Mouse (Mus musculus) MEL (cell line): ENCODE data around the gene RPS10-NUDT3. TPM values are rescaled to one million over a fixed set of nuclear protein-coding genes. Genes with fewer than 3 reads are reported as not detected.

ENCODE experiments used
- DNase-seq: peaks from one replicate; pipeline ENCODE4 v3.0.0; 2011; ENCODE audit warnings: low read depth, low spot score
- H3K27ac ChIP-seq: 2 replicates; pipeline ENCODE4 v1.5.1; 2012; ENCODE audit warnings: low read depth, mild to moderate bottlenecking, control low read depth, low read length, moderate library complexity; ENCODE audit not compliant: control insufficient read depth
- H3K27me3 ChIP-seq, 2 experiments: fragments of 150-350 bp in 1 of 2; sonication (generic) in 1 of 2; 2 replicates each; pipeline ENCODE4 v1.6.1; 2012; ENCODE audit warnings: low read length in 2 of 2, mild to moderate bottlenecking in 2 of 2, improper control_type of control experiment in 1 of 2, moderate library complexity in 1 of 2; ENCODE audit not compliant: insufficient read depth in 2 of 2, control insufficient read depth in 1 of 2
- H3K36me3 ChIP-seq, 2 experiments: 2 replicates each; pipeline ENCODE4 v1.6.1; 2012 to 2014; ENCODE audit warnings: low read length in 2 of 2, improper control_type of control experiment in 1 of 2, inconsistent platforms in 1 of 2, mild to moderate bottlenecking in 1 of 2; ENCODE audit not compliant: insufficient read depth in 2 of 2, control insufficient read depth in 1 of 2
- H3K4me1 ChIP-seq, 2 experiments: fragments of 150-350 bp in 1 of 2; sonication (generic) in 1 of 2; 2 replicates each; pipeline ENCODE4 v1.6.1; 2012; ENCODE audit warnings: low read length in 2 of 2, improper control_type of control experiment in 1 of 2, mild to moderate bottlenecking in 1 of 2; ENCODE audit not compliant: insufficient read depth in 2 of 2, control insufficient read depth in 1 of 2
- H3K4me3 ChIP-seq, 2 experiments: fragments of 150-350 bp in 1 of 2; sonication (generic) in 1 of 2; 2 replicates each; pipeline ENCODE4 v1.5.1; 2012; ENCODE audit warnings: low read depth in 2 of 2, low read length in 2 of 2, mild to moderate bottlenecking in 2 of 2, moderate library complexity in 2 of 2, control low read depth in 1 of 2, improper control_type of control experiment in 1 of 2; ENCODE audit not compliant: control insufficient read depth in 1 of 2, insufficient read depth in 1 of 2
- H3K79me2 ChIP-seq: 2 replicates; pipeline ENCODE4 v1.6.1; 2012; ENCODE audit warnings: mild to moderate bottlenecking, low read length, moderate library complexity; ENCODE audit not compliant: control insufficient read depth, poor library complexity, insufficient read depth
- H3K9ac ChIP-seq: 2 replicates; pipeline ENCODE4 v1.6.1; 2012; ENCODE audit warnings: low read depth, mild to moderate bottlenecking, control low read depth, low read length, moderate library complexity; ENCODE audit not compliant: control insufficient read depth, poor library complexity, severe bottlenecking
- H3K9me3 ChIP-seq: fragments of 150-350 bp; sonication (generic); replicated peaks from 2 replicates; pipeline ENCODE4 v1.6.1; 2012; ENCODE audit warnings: mild to moderate bottlenecking, low read length, improper control_type of control experiment, moderate library complexity; ENCODE audit not compliant: insufficient read depth
- CHD2 ChIP-seq: IDR thresholded peaks from 2 replicates; pipeline ENCODE4 v1.6.1; 2011; ENCODE audit warnings: low read length, improper control_type of control experiment
- ELF1 ChIP-seq: IDR thresholded peaks from 2 replicates; pipeline ENCODE4 v1.6.1; 2014; ENCODE audit warnings: low read depth, mild to moderate bottlenecking, inconsistent platforms, low read length, improper control_type of control experiment, moderate library complexity
- EP300 ChIP-seq, 2 experiments: IDR thresholded peaks; 2 replicates each; pipeline ENCODE4 v1.6.1; 2011; ENCODE audit warnings: improper control_type of control experiment in 2 of 2, low read length in 2 of 2, low read depth in 1 of 2, mild to moderate bottlenecking in 1 of 2
- ETS1 ChIP-seq: IDR thresholded peaks from 2 replicates; pipeline ENCODE4 v1.6.1; 2012; ENCODE audit warnings: low read depth, mild to moderate bottlenecking, inconsistent platforms, low read length, improper control_type of control experiment, moderate library complexity
- GATA1 ChIP-seq: IDR thresholded peaks from 2 replicates; pipeline ENCODE4 v1.6.1; 2011; ENCODE audit warnings: low read depth, low read length, improper control_type of control experiment
- HCFC1 ChIP-seq: IDR thresholded peaks from 2 replicates; pipeline ENCODE4 v1.6.1; 2012; ENCODE audit warnings: low read depth, mild to moderate bottlenecking, inconsistent platforms, low read length, improper control_type of control experiment, moderate library complexity
- JUND ChIP-seq: IDR thresholded peaks from 2 replicates; pipeline ENCODE4 v1.6.1; 2011; ENCODE audit warnings: low read depth, mild to moderate bottlenecking, improper control_type of control experiment, low read length
- MXI1 ChIP-seq: IDR thresholded peaks from 2 replicates; pipeline ENCODE4 v1.6.1; 2011; ENCODE audit warnings: mild to moderate bottlenecking, low read depth, low read length, improper control_type of control experiment
- MYB ChIP-seq: IDR thresholded peaks from 2 replicates; pipeline ENCODE4 v1.6.1; 2011; ENCODE audit warnings: mild to moderate bottlenecking, low read depth, low read length, improper control_type of control experiment
- NELFE ChIP-seq: IDR thresholded peaks from 2 replicates; pipeline ENCODE4 v1.6.1; 2011; ENCODE audit warnings: low read depth, low read length, improper control_type of control experiment
- RAD21 ChIP-seq: IDR thresholded peaks from 2 replicates; pipeline ENCODE4 v1.6.1; 2011; ENCODE audit warnings: mild to moderate bottlenecking, low read depth, low read length, improper control_type of control experiment
- RCOR1 ChIP-seq: IDR thresholded peaks from 2 replicates; pipeline ENCODE4 v1.6.1; 2012; ENCODE audit warnings: low read depth, mild to moderate bottlenecking, inconsistent platforms, low read length, improper control_type of control experiment
- SIN3A ChIP-seq: IDR thresholded peaks from 2 replicates; pipeline ENCODE4 v1.6.1; 2012; ENCODE audit warnings: low read length, improper control_type of control experiment, inconsistent platforms
- TAL1 ChIP-seq: IDR thresholded peaks from 2 replicates; pipeline ENCODE4 v1.6.1; 2012; ENCODE audit warnings: mild to moderate bottlenecking, inconsistent platforms, low read length, moderate library complexity, mixed read lengths
- TCF12 ChIP-seq: IDR thresholded peaks from 2 replicates; pipeline ENCODE4 v1.6.1; 2014; ENCODE audit warnings: low read depth, mild to moderate bottlenecking, inconsistent platforms, low read length, improper control_type of control experiment, moderate library complexity
- USF2 ChIP-seq, 2 experiments: IDR thresholded peaks; 2 replicates each; pipeline ENCODE4 v1.6.1; 2011 to 2012; ENCODE audit warnings: improper control_type of control experiment in 2 of 2, low read length in 2 of 2, borderline replicate concordance in 1 of 2, inconsistent platforms in 1 of 2, low read depth in 1 of 2, mild to moderate bottlenecking in 1 of 2; ENCODE audit not compliant: insufficient read depth in 1 of 2
- polyA plus RNA-seq, 2 experiments: library from polyadenylated mRNA; stranded (reverse) in 1 of 2; unstranded in 1 of 2; fragments of >175 nt in 1 of 2; fragments of >200 nt in 1 of 2; gene quantifications; 2 replicates each; pipeline versions ENCODE4 v1.2.1 to v1.2.4; 2012; ENCODE audit warnings: low replicate concordance in 2 of 2, low read depth in 1 of 2; ENCODE audit not compliant: insufficient read length in 2 of 2, insufficient read depth in 1 of 2, missing spikeins in 1 of 2
- total RNA-seq: library from RNA; depleted of rRNA; stranded (reverse); fragments of 300-350 nt; gene quantifications from 2 replicates; pipeline ENCODE4 v1.2.3, GENCODE M21; 2012

The RPS10-NUDT3 gene
- total and polyA plus RNA-seq, 3 experiments, result 37.3 TPM; not detected in 2

- no peak for DNase-seq
- Histone ChIP-seq H3K4me3 (no peak overlapping the region), H3K9ac (no peak overlapping the region), H3K79me2 (no peaks in the 10 kb centered on the region), H3K27ac (no peak overlapping the region), H3K4me1 (no peaks in the 10 kb centered on the region), H3K36me3 (no peaks in the 10 kb centered on the region), H3K9me3 (no peaks in the 10 kb centered on the region), H3K27me3 (no peaks in the 10 kb centered on the region)
- TF ChIP-seq EP300 (IDR thresholded peaks at IDR 0.05; ENCODE audit: low read depth in 1 of 2, low read length in 2 of 2), result no peak
- peak; percentile 37 for TF ChIP-seq TAL1
Observed at GRCm38 (mm10) chr17:27573772-27574320, 61.2 kb downstream of the RPS10-NUDT3 start.

GRCm38 (mm10) chr17:27571315-27571714 is 63.7 kb downstream of the RPS10-NUDT3 start:
- no peak for TF ChIP-seq TCF12
- no peak for TF ChIP-seq CHD2
- TF ChIP-seq RAD21, result no peak
- no peak for TF ChIP-seq ETS1
- TF ChIP-seq GATA1, result no peak
- no peak for TF ChIP-seq TAL1
- no peak for TF ChIP-seq RCOR1
- no peak for TF ChIP-seq USF2 (IDR thresholded peaks at IDR 0.05; ENCODE audit: borderline replicate concordance in 1 of 2, insufficient read depth in 1 of 2, low read depth in 1 of 2, low read length in 2 of 2)
- TF ChIP-seq HCFC1, result no peak
- no peak for TF ChIP-seq ELF1
- TF ChIP-seq NELFE, result no peak
- no peak for TF ChIP-seq MXI1
- TF ChIP-seq MYB, result no peak
- no peak for TF ChIP-seq JUND
- no peak for TF ChIP-seq SIN3A
- Histone ChIP-seq H3K79me2 (no peaks in the 10 kb centered on the region), H3K9ac (no peak overlapping the region), H3K4me1 (peaks cover 0 to 1% of the 10 kb centered on the region in 2 experiments; a peak in 3 of 4 replicates), H3K27ac (no peak overlapping the region), H3K36me3 (peaks cover 0 to 1% of the 10 kb centered on the region in 2 experiments; a peak in 1 of 4 replicates), H3K27me3 (no peaks in the 10 kb centered on the region), H3K9me3 (no peaks in the 10 kb centered on the region), H3K4me3 (no peak overlapping the region)
- DNase-seq, result no peak
